Mouse (Mus musculus): ENCODE measurements around the gene Pqbp1. TPM values are rescaled to one million over a fixed set of nuclear protein-coding genes. Genes with fewer than 3 reads are reported as not detected.
A peak's percentile ranks its signal among the peaks of the same experiment; 100 is the strongest.

The Pqbp1 gene
- polyA plus RNA-seq, 1 experiment from 2014 or later = 117 TPM

DNA sequence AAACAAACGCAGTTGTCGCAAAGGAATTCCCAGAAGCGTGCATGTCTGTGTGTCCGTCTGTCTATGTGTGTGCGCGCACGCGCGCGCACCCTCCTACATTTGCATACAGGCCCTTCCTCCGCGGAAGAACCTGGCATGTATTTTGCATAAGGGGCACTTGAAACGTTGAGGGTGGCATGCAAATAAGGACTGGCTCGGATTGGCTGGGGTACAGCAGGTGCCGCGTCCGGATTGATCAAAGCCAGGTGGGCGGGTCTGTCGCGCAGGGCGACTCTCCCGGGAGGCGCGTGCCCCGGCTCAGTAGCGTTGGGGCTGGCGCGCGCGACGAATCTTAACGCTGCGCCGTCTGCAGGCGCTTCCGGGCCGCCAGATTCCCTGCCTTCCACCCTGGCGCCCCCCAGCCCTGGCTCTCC, 21.1 kb downstream of the Pqbp1 start, which contains the start of gene Pim2:
TSS of gene Pim2 (plus strand) at position 256 of the 413 bp plus-strand sequence.
- ATAC-seq (ENCODE audit: insufficient number of reproducible peaks, low FRiP score, low TSS enrichment, low read depth) = peak; percentile 71
- H3K36me3 ChIP-seq = peaks cover 7% of the 10 kb centered on the region; the same call in 1 of the 2 replicates
- peak within 1 kb of the TSS; percentile 44 for H3K4me3 ChIP-seq
- WGBS = 23% methylated on average over 38 of the region's 38 CpGs
- H3K9me3 ChIP-seq = no peaks in the 10 kb centered on the region
- H3K4me1 ChIP-seq = peaks cover 11% of the 10 kb centered on the region; the same call in 1 of the 2 replicates
- no peaks in the 10 kb centered on the region for H3K27me3 ChIP-seq
- 0 out of 2 replicates have a peak within 1 kb of the TSS, but pooled peaks have one; percentile 31 for H3K9ac ChIP-seq
- H3K4me2 ChIP-seq = peak within 1 kb of the TSS; percentile 80
- H3K27ac ChIP-seq = no peak within 1 kb of the TSS

DNA sequence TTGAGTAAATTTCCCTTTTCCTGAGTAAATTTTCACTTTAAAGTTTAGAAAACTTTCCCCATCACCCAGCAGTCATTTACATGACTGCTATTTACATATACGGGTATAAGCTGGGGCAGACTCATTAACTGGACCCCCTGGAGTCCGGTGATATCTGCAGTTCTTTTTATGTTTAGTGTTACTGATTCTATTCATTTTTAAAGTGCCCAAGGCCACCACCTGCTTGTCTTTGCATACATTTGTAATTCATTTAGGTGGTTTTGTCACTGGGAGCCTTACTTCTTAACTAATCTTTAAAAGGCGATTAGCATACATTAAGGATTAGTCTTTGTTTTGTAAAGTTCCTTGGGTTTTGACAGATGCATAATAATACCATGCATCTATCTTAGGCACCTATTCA, 29.2 kb downstream of the Pqbp1 start:
- H3K27me3 ChIP-seq = no peaks in the 10 kb centered on the region
- no peak overlapping the region for H3K9ac ChIP-seq
- H3K27ac ChIP-seq = no peak overlapping the region
- ATAC-seq (ENCODE audit: insufficient number of reproducible peaks, low FRiP score, low TSS enrichment, low read depth) = no peak
- H3K4me1 ChIP-seq = no peaks in the 10 kb centered on the region
- no peak overlapping the region for H3K4me3 ChIP-seq
- H3K4me2 ChIP-seq = no peak overlapping the region
- 45% methylated on average over 3 of the region's 3 CpGs for WGBS
- peaks cover 23% of the 10 kb centered on the region; the same call in 1 of the 2 replicates for H3K36me3 ChIP-seq
- H3K9me3 ChIP-seq = no peaks in the 10 kb centered on the region

- no peak overlapping the region for H3K9ac ChIP-seq
Observed at GRCm38 (mm10) chrX:7868506-7868905, 30.6 kb downstream of the Pqbp1 start.

DNA sequence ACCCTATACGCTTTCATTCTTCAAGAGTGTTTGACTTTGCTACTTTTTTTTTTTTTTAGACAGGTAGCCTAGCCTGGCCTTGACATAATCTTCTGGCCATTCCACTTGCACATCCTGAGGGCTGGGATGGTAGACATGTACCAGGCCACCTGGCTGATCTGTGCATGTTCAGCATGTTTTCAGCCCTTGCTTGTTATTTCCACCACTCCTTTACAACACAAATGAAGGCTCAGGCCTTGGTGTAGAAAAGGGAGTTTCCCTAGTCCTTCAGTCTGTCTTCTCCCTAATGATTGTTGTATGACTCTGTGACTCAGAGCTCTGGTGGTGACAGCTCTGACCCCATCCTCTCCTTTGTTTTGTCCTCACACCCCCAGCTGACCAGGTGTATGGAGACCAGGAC, 31.9 kb downstream of the Pqbp1 start:
- H3K4me2 ChIP-seq = no peak overlapping the region
- 88% methylated on average over 1 of the region's 1 CpGs for WGBS
- no peaks in the 10 kb centered on the region for H3K27me3 ChIP-seq
- no peak for ATAC-seq (ENCODE audit: insufficient number of reproducible peaks, low FRiP score, low TSS enrichment, low read depth)
- H3K4me1 ChIP-seq = no peaks in the 10 kb centered on the region
- H3K36me3 ChIP-seq = peaks cover 14% of the 10 kb centered on the region; the same call in 1 of the 2 replicates
- no peak overlapping the region for H3K4me3 ChIP-seq
- H3K9ac ChIP-seq = no peak overlapping the region
- H3K27ac ChIP-seq = no peak overlapping the region
- H3K9me3 ChIP-seq = no peaks in the 10 kb centered on the region

More at GRCm38 (mm10) chrX:7868506-7868905, 30.6 kb downstream of the Pqbp1 start:
- H3K9me3 ChIP-seq = no peaks in the 10 kb centered on the region
- WGBS = 63% methylated on average over 2 of the region's 2 CpGs
- peaks cover 19% of the 10 kb centered on the region; the same call in 1 of the 2 replicates for H3K36me3 ChIP-seq
- no peak overlapping the region for H3K27ac ChIP-seq
- H3K4me2 ChIP-seq = no peak overlapping the region
- no peaks in the 10 kb centered on the region for H3K27me3 ChIP-seq
- no peaks in the 10 kb centered on the region for H3K4me1 ChIP-seq
- H3K4me3 ChIP-seq = no peak overlapping the region
- no peak for ATAC-seq (ENCODE audit: insufficient number of reproducible peaks, low FRiP score, low TSS enrichment, low read depth)

DNA sequence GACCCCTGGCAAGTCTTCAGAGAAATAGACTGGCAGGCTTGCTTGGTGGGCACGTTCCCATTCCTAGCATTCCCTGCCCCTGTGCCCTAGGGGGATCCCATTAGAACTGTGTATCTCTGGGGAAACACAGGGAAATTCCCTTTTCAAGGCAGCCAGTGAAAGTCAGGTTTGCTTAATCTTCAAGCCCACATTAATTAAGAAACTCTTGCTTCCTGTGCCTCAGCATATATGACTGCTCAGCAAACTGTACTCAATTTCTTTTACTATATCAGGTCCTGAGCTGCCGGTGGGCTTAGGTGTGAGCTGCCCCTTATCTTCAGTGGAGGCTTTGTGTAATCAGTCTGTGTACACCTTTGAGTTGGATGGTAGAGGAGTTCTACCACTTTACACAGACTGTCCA, 33.3 kb downstream of the Pqbp1 start:
- H3K9me3 ChIP-seq = no peaks in the 10 kb centered on the region
- ATAC-seq (ENCODE audit: insufficient number of reproducible peaks, low FRiP score, low TSS enrichment, low read depth) = no peak
- H3K27me3 ChIP-seq = no peaks in the 10 kb centered on the region
- H3K4me2 ChIP-seq = no peak overlapping the region
- H3K27ac ChIP-seq = no peak overlapping the region
- peaks cover 11% of the 10 kb centered on the region; the same call in 1 of the 2 replicates for H3K36me3 ChIP-seq
- H3K4me1 ChIP-seq = no peaks in the 10 kb centered on the region
- H3K9ac ChIP-seq = no peak overlapping the region
- no peak overlapping the region for H3K4me3 ChIP-seq
- 68% methylated on average over 2 of the region's 2 CpGs for WGBS

GRCm38 (mm10) chrX:7865343-7865742, 33.7 kb downstream of the Pqbp1 start:
- Histone ChIP-seq H3K27me3 (no peaks in the 10 kb centered on the region), H3K36me3 (peaks cover 11% of the 10 kb centered on the region; the same call in 1 of the 2 replicates), H3K4me3 (no peak overlapping the region), H3K9ac (no peak overlapping the region), H3K4me1 (no peaks in the 10 kb centered on the region), H3K4me2 (no peak overlapping the region), H3K27ac (no peak overlapping the region), H3K9me3 (no peaks in the 10 kb centered on the region)
- no peak for ATAC-seq (ENCODE audit: insufficient number of reproducible peaks, low FRiP score, low TSS enrichment, low read depth)
- 68% methylated on average over 2 of the region's 2 CpGs for WGBS

GRCm38 (mm10) chrX:7864551-7864950, 34.5 kb downstream of the Pqbp1 start:
- Histone ChIP-seq H3K27ac (no peak overlapping the region), H3K36me3 (peaks cover 11% of the 10 kb centered on the region; the same call in 1 of the 2 replicates), H3K4me3 (no peak overlapping the region), H3K9me3 (no peaks in the 10 kb centered on the region), H3K27me3 (no peaks in the 10 kb centered on the region), H3K4me1 (no peaks in the 10 kb centered on the region), H3K4me2 (no peak overlapping the region), H3K9ac (no peak overlapping the region)
- 66% methylated on average over 3 of the region's 3 CpGs for WGBS
- no peak for ATAC-seq (ENCODE audit: insufficient number of reproducible peaks, low FRiP score, low TSS enrichment, low read depth)

- Histone ChIP-seq H3K36me3 (peaks cover 11% of the 10 kb centered on the region; the same call in 1 of the 2 replicates), H3K27me3 (no peaks in the 10 kb centered on the region), H3K9ac (no peak overlapping the region), H3K4me2 (no peak overlapping the region), H3K4me1 (no peaks in the 10 kb centered on the region), H3K27ac (no peak overlapping the region), H3K4me3 (no peak overlapping the region), H3K9me3 (no peaks in the 10 kb centered on the region)
- 88% methylated on average over 1 of the region's 1 CpGs for WGBS
- no peak for ATAC-seq (ENCODE audit: insufficient number of reproducible peaks, low FRiP score, low TSS enrichment, low read depth)
Observed at GRCm38 (mm10) chrX:7863181-7863580, 35.9 kb downstream of the Pqbp1 start.

DNA sequence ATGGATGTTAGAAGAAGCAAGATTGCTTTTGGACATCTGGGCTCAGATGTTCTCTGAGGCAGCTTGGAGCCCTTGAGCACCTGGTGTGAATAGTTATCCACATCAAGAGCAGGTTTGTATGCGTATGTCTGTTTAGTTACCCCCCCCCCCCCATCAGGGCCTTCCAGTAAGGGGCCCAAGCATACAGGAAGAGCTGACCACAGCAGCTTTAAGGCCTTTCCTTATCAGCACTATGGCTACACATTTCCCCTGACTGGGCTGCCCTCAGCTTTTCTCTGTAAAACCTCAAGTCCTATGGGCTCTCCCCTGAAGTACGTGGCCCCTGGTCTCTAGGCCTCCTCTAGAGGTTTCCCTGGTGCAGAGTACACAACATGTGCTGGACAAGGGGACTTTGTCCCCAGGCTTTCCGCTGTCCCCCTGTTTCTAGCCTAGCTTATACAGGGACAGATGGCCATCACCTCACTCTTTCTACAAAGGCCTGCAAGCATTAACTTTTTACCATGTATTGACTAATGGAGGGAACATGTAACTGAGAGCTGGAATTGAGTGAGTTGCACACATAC, 39.8 kb downstream of the Pqbp1 start:
- ATAC-seq (ENCODE audit: insufficient number of reproducible peaks, low FRiP score, low TSS enrichment, low read depth) = no peak
- 0 out of 2 replicates have a peak, but pooled peaks cover 4% of the 10 kb centered on the region for H3K36me3 ChIP-seq
- H3K4me2 ChIP-seq = no peak overlapping the region
- H3K9ac ChIP-seq = no peak overlapping the region
- no peak overlapping the region for H3K4me3 ChIP-seq
- no peaks in the 10 kb centered on the region for H3K4me1 ChIP-seq
- WGBS = 75% methylated on average over 3 of the region's 3 CpGs
- no peaks in the 10 kb centered on the region for H3K9me3 ChIP-seq
- H3K27me3 ChIP-seq = no peaks in the 10 kb centered on the region
- no peak overlapping the region for H3K27ac ChIP-seq

GRCm38 (mm10) chrX:7854578-7854977, 44.5 kb downstream of the Pqbp1 start:
- no peak overlapping the region for H3K9ac ChIP-seq
- H3K4me2 ChIP-seq = no peak overlapping the region
- H3K36me3 ChIP-seq = 0 out of 2 replicates have a peak, but pooled peaks cover 3% of the 10 kb centered on the region
- H3K27me3 ChIP-seq = no peaks in the 10 kb centered on the region
- H3K4me1 ChIP-seq = no peaks in the 10 kb centered on the region
- H3K9me3 ChIP-seq = no peaks in the 10 kb centered on the region
- ATAC-seq (ENCODE audit: insufficient number of reproducible peaks, low FRiP score, low TSS enrichment, low read depth) = no peak
- H3K4me3 ChIP-seq = no peak overlapping the region
- H3K27ac ChIP-seq = no peak overlapping the region
- 42% methylated on average over 2 of the region's 2 CpGs for WGBS

DNA sequence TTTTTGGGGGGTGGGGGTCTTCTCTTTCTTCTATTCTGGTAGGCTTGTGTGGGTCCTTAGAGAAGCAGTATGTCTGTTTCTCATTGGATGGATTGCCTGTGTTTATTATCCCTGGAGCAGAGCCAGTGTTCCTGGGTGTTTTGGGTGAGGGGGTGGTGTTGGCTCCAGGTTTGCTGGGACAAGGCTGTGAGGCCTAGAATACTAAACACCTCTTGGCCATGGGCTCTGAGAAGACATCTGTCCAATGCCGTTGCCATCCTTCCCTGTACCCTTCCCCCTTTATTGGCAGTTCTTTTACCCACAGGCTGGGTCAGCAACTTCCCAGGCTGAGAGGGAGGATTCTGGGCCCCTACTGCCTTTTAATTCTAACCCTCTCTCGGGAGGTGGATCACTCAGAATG, 51.2 kb downstream of the Pqbp1 start:
- WGBS = 62% methylated on average over 2 of the region's 2 CpGs
- Histone ChIP-seq H3K4me3 (no peak overlapping the region), H3K4me1 (no peaks in the 10 kb centered on the region), H3K27ac (no peak overlapping the region), H3K36me3 (0 out of 2 replicates have a peak, but pooled peaks cover 3% of the 10 kb centered on the region), H3K27me3 (no peaks in the 10 kb centered on the region), H3K9me3 (no peaks in the 10 kb centered on the region), H3K4me2 (no peak overlapping the region), H3K9ac (no peak overlapping the region)
- ATAC-seq (ENCODE audit: insufficient number of reproducible peaks, low FRiP score, low TSS enrichment, low read depth) = no peak

Data from limb, embryonic 15.5 days (tissue).